Mouse (Mus musculus): ENCODE measurements around the gene Glce. TPM values are rescaled to one million over a fixed set of nuclear protein-coding genes. Genes with fewer than 3 reads are reported as not detected.

Gene Glce
- polyA plus RNA-seq, 3 experiments from 2014 or later: 3.4 to 5.0 (median 4.3) TPM

- no peak for ATAC-seq
Observed at GRCm38 (mm10) chr9:62025056-62025455, 97.4 kb downstream of the Glce start.

- no peak for ATAC-seq
Observed at GRCm38 (mm10) chr9:62023879-62024278, 98.6 kb downstream of the Glce start.

- ATAC-seq: no peak
Observed at GRCm38 (mm10) chr9:62022961-62023680, 99.3 kb downstream of the Glce start.

GRCm38 (mm10) chr9:62021583-62022120, 100.8 kb downstream of the Glce start:
- no peak for ATAC-seq

- ATAC-seq: no peak
Observed at GRCm38 (mm10) chr9:62020259-62020658, 102.2 kb downstream of the Glce start.

GRCm38 (mm10) chr9:62018229-62019093, 104.0 kb downstream of the Glce start:
- ATAC-seq: no peak

- ATAC-seq: no peak
Observed at GRCm38 (mm10) chr9:62017329-62017728, 105.1 kb downstream of the Glce start.

- no peak for ATAC-seq
Observed at GRCm38 (mm10) chr9:62015504-62015903, 107.0 kb downstream of the Glce start.

GRCm38 (mm10) chr9:62013316-62014097, 108.9 kb downstream of the Glce start:
- ATAC-seq: no peak

GRCm38 (mm10) chr9:62008360-62008759, 114.1 kb downstream of the Glce start:
- ATAC-seq: no peak

Other genes starting within 250 kb of the Glce start
- gene Rplp1, start 208.1 kb downstream of the Glce start, polyA plus RNA-seq (2017; shearing (Covaris generic)): 1,000 to 10,000 TPM; 2,175 to 3,618 (median 3,142) TPM
- gene Kif23, start 175.9 kb downstream of the Glce start, polyA plus RNA-seq (2017; shearing (Covaris generic)): 10 to 100 TPM in 2 of 3 experiments, 1 to 10 TPM in 1; 4.9 to 91.0 (median 14.7) TPM
- under 1 TPM; 0.10 to 0.23 (median 0.22) TPM for gene Paqr5, start 95.8 kb downstream of the Glce start, polyA plus RNA-seq (2017; shearing (Covaris generic))
- gene Spesp1, start 159.6 kb upstream of the Glce start, polyA plus RNA-seq (2017; shearing (Covaris generic)): not detected
- 100 to 1,000 TPM in 2 of 3 experiments, 10 to 100 TPM in 1; 81.5 to 158 (median 100) TPM for gene Anp32a, start 218.6 kb upstream of the Glce start, polyA plus RNA-seq (2017; shearing (Covaris generic))